In genomic region chr9:102626839-102627225, GRCm38 (mm10) we compare ENCODE assay signal across 8 mouse cellular contexts. TPM values are rescaled to one million over a fixed set of nuclear protein-coding genes. Genes with fewer than 3 reads are reported as not detected.
DNase-seq lines count a peak whose midpoint lies in the region; ATAC-seq and TF ChIP-seq lines count a peak whose summit lies in the region.

No protein-coding gene starts in this region.

- TF ChIP-seq POLR2A in lung, adult 2 months (IDR thresholded peaks at IDR 0.05; ENCODE audit: borderline replicate concordance, extremely low read depth, low read depth, low read length) = no peak

- TF ChIP-seq CTCF in lung, adult 2 months (IDR thresholded peaks at IDR 0.05; ENCODE audit: insufficient read depth, low read length) = no peak
- no peak for TF ChIP-seq CTCF in intestine, postnatal 0 days (IDR thresholded peaks at IDR 0.05; ENCODE audit: low read depth)

- ATAC-seq in embryonic facial prominence, embryonic 11.5 days (replicated peaks; ENCODE audit: insufficient number of reproducible peaks, low FRiP score, low TSS enrichment, low read depth) = peak; percentile 3; the same call in 1 of the 2 replicates
- ATAC-seq in intestine, postnatal 0 days = no peak
- 0 out of 2 replicates have a peak, but pooled peaks have one; percentile 9 for ATAC-seq in neural tube, embryonic 15.5 days (ENCODE audit: low FRiP score)

- peak overlapping the region; percentile 82 for H3K4me3 ChIP-seq in lung, adult 2 months (replicated peaks; ENCODE audit: extremely low read depth, low read depth, low read length)
- peak overlapping the region; percentile 88 for H3K4me3 ChIP-seq in embryonic facial prominence, embryonic 11.5 days (ENCODE audit: low read depth, low read length)
- H3K4me3 ChIP-seq in intestine, postnatal 0 days (ENCODE audit: low read depth, low read length) = peak overlapping the region; percentile 65
- peak overlapping the region; percentile 81 for H3K4me3 ChIP-seq in neural tube, embryonic 15.5 days (replicated peaks)

- H3K4me2 ChIP-seq in embryonic facial prominence, embryonic 11.5 days (ENCODE audit: low read depth, low read length) = peak overlapping the region; percentile 65
- peak overlapping the region; percentile 93 for H3K4me2 ChIP-seq in intestine, postnatal 0 days (replicated peaks; ENCODE audit: low read depth)
- H3K4me2 ChIP-seq in neural tube, embryonic 15.5 days = peak overlapping the region; percentile 75

- under 1% methylated on average over 9 of the region's 9 CpGs for WGBS in lung, adult 2 months
- WGBS in embryonic facial prominence, embryonic 11.5 days = 0% methylated on average over 9 of the region's 9 CpGs
- WGBS in intestine, postnatal 0 days = under 1% methylated on average over 9 of the region's 9 CpGs
- 1% methylated on average over 9 of the region's 9 CpGs for WGBS in neural tube, embryonic 15.5 days

- peak overlapping the region; percentile 99 for H3K9ac ChIP-seq in embryonic facial prominence, embryonic 11.5 days (replicated peaks; ENCODE audit: low read length)
- H3K9ac ChIP-seq in intestine, postnatal 0 days (ENCODE audit: low read depth, low read length) = peak overlapping the region; percentile 89
- peak overlapping the region; percentile 97 for H3K9ac ChIP-seq in neural tube, embryonic 15.5 days (replicated peaks)

- no peaks in the 10 kb centered on the region for H3K9me3 ChIP-seq in embryonic facial prominence, embryonic 11.5 days (replicated peaks; ENCODE audit: control insufficient read depth, low read length)
- no peaks in the 10 kb centered on the region for H3K9me3 ChIP-seq in intestine, postnatal 0 days (ENCODE audit: control insufficient read depth)
- H3K9me3 ChIP-seq in neural tube, embryonic 15.5 days (replicated peaks) = no peaks in the 10 kb centered on the region

- no peak for DNase-seq in lung, adult 2 months
- DNase-seq in lung, postnatal 25 days (ENCODE audit: low spot score) = no peak
- no peak for DNase-seq in embryonic facial prominence, embryonic 11.5 days (ENCODE audit: low spot score)
- DNase-seq in layer of hippocampus, adult 18-20 months (ENCODE audit: low spot score in 2 of 2) = no peak
- DNase-seq in thymus, postnatal 36 days = no peak
- DNase-seq in urinary bladder, postnatal 10 days (ENCODE audit: low spot score) = no peak

- peak overlapping the region; percentile 96 for H3K27ac ChIP-seq in embryonic facial prominence, embryonic 11.5 days (replicated peaks; ENCODE audit: low read depth, low read length)
- H3K27ac ChIP-seq in intestine, postnatal 0 days (ENCODE audit: low read depth, low read length) = peak overlapping the region; percentile 89
- peak overlapping the region; percentile 99 for H3K27ac ChIP-seq in neural tube, embryonic 15.5 days (replicated peaks)

- peaks cover 9% of the 10 kb centered on the region for H3K4me1 ChIP-seq in lung, adult 2 months (ENCODE audit: control insufficient read depth, insufficient read depth, low read length)
- H3K4me1 ChIP-seq in embryonic facial prominence, embryonic 11.5 days (ENCODE audit: control insufficient read depth, insufficient read depth, low read length) = peaks cover 3% of the 10 kb centered on the region; the same call in 1 of the 2 replicates
- H3K4me1 ChIP-seq in intestine, postnatal 0 days (replicated peaks; ENCODE audit: control insufficient read depth, insufficient read depth, low read length) = peaks cover 6% of the 10 kb centered on the region
- H3K4me1 ChIP-seq in neural tube, embryonic 15.5 days = peaks cover 24% of the 10 kb centered on the region

- H3K27me3 ChIP-seq in embryonic facial prominence, embryonic 11.5 days (ENCODE audit: control insufficient read depth, insufficient read depth, low read length) = no peaks in the 10 kb centered on the region
- H3K27me3 ChIP-seq in intestine, postnatal 0 days (replicated peaks; ENCODE audit: control insufficient read depth, insufficient read depth, low read length) = no peaks in the 10 kb centered on the region
- no peaks in the 10 kb centered on the region for H3K27me3 ChIP-seq in neural tube, embryonic 15.5 days (replicated peaks)

- H3K36me3 ChIP-seq in embryonic facial prominence, embryonic 11.5 days (replicated peaks; ENCODE audit: control insufficient read depth, insufficient read depth, low read depth, low read length) = no peaks in the 10 kb centered on the region
- H3K36me3 ChIP-seq in intestine, postnatal 0 days (ENCODE audit: control insufficient read depth, insufficient read depth) = 0 out of 2 replicates have a peak, but pooled peaks cover 7% of the 10 kb centered on the region
- peaks cover 12% of the 10 kb centered on the region; the same call in 1 of the 2 replicates for H3K36me3 ChIP-seq in neural tube, embryonic 15.5 days

RNA-seq across cellular contexts. Expression of gene Cep63, which starts 0.5 kb away (rescaled TPM):
- polyA plus RNA-seq in lung, adult 2 months (2012; rRNA removed) = 3.1 and 5.2 TPM in 2 replicates
- polyA plus RNA-seq in embryonic facial prominence, embryonic 11.5 days (2014; fragmentation: Nextera tagmentation; extraction: Ambion mirVana) = 53.2 and 53.7 TPM in 2 replicates
- 25.8 and 30.8 TPM in 2 replicates for polyA plus RNA-seq in intestine, postnatal 0 days (2015; fragmentation: Nextera tagmentation; extraction: Ambion mirVana)
- polyA plus RNA-seq in neural tube, embryonic 15.5 days (2015; fragmentation: Nextera tagmentation; extraction: Ambion mirVana) = 35.6 and 41.7 TPM in 2 replicates
- total RNA-seq in layer of hippocampus, adult 18-20 months (2021) = 10 to 100 TPM; 31.0 to 35.6 TPM

RNA-seq across cellular contexts. Expression of gene Anapc13, which starts 0.7 kb away (rescaled TPM):
- 52.0 and 65.4 TPM in 2 replicates for polyA plus RNA-seq in lung, adult 2 months (2012; rRNA removed)
- polyA plus RNA-seq in embryonic facial prominence, embryonic 11.5 days (2014; fragmentation: Nextera tagmentation; extraction: Ambion mirVana) = 148 and 161 TPM in 2 replicates
- polyA plus RNA-seq in intestine, postnatal 0 days (2015; fragmentation: Nextera tagmentation; extraction: Ambion mirVana) = 182 and 204 TPM in 2 replicates
- 160 and 164 TPM in 2 replicates for polyA plus RNA-seq in neural tube, embryonic 15.5 days (2015; fragmentation: Nextera tagmentation; extraction: Ambion mirVana)
- 100 to 1,000 TPM; 111 to 119 TPM for total RNA-seq in layer of hippocampus, adult 18-20 months (2021)
